Mouse (Mus musculus) small intestine, adult 2 months (tissue): ENCODE results near the gene Nup107. TPM values are rescaled to one million over a fixed set of nuclear protein-coding genes. Genes with fewer than 3 reads are reported as not detected.
"Not testable (repeated sequence)": the region's sequence is repeated elsewhere in the genome, so short reads cannot be mapped to it uniquely, and the experiment has no call there.

ENCODE experiments used
- H3K27ac ChIP-seq: fragments of 200-500 bp; 2 replicates; pipeline ENCODE4 v1.5.1; 2012; ENCODE audit warnings: low read depth, low read length, control low read depth, inconsistent platforms; ENCODE audit not compliant: insufficient read depth
- H3K27me3 ChIP-seq: fragments of 200-500 bp; 2 replicates; pipeline ENCODE4 v1.6.1; 2012; ENCODE audit warnings: mild to moderate bottlenecking, moderate library complexity, low read length, inconsistent platforms; ENCODE audit not compliant: control insufficient read depth, insufficient read depth
- H3K36me3 ChIP-seq: fragments of 200-500 bp; 2 replicates; pipeline ENCODE4 v1.6.1; 2012; ENCODE audit warnings: mild to moderate bottlenecking, low read length, control low read depth, inconsistent platforms; ENCODE audit not compliant: control insufficient read depth, insufficient read depth
- H3K4me1 ChIP-seq: fragments of 200-500 bp; 2 replicates; pipeline ENCODE4 v1.6.1; 2012; ENCODE audit warnings: low read length, inconsistent platforms, mixed read lengths; ENCODE audit not compliant: control insufficient read depth, insufficient read depth, insufficient read length
- H3K4me3 ChIP-seq: fragments of 200-500 bp; 2 replicates; pipeline ENCODE4 v1.5.1; 2012; ENCODE audit warnings: low read depth, mild to moderate bottlenecking, control low read depth, inconsistent platforms, low read length, moderate library complexity
- CTCF ChIP-seq: fragments of 200-500 bp; IDR thresholded peaks from 2 replicates; pipeline ENCODE4 v1.5.1; 2012; ENCODE audit warnings: low read depth, mild to moderate bottlenecking, control low read depth, inconsistent platforms, low read length, moderate library complexity, mixed read lengths; ENCODE audit not compliant: insufficient replicate concordance, insufficient read length; ENCODE audit errors: extremely low read depth
- POLR2A ChIP-seq: fragments of 200-500 bp; IDR thresholded peaks from 2 replicates; pipeline ENCODE4 v1.6.1; 2012; ENCODE audit warnings: low read depth, mild to moderate bottlenecking, control low read depth, inconsistent platforms, low read length, moderate library complexity
- WGBS: fragments of 180-500 bp; shearing (Covaris S2); methylation state at CpG from one replicate; pipeline ENCODE4 v1.1.7; 2018; 5-methylcytosine and 5-hydroxymethylcytosine counted together
- polyA plus RNA-seq: library from polyadenylated mRNA; depleted of rRNA; stranded (reverse); fragments of >200 nt; gene quantifications from 2 replicates; pipeline ENCODE4 v1.2.3, GENCODE M21; 2012

Nup107 gene
- polyA plus RNA-seq, 1 experiment, result 3.1 TPM

DNA sequence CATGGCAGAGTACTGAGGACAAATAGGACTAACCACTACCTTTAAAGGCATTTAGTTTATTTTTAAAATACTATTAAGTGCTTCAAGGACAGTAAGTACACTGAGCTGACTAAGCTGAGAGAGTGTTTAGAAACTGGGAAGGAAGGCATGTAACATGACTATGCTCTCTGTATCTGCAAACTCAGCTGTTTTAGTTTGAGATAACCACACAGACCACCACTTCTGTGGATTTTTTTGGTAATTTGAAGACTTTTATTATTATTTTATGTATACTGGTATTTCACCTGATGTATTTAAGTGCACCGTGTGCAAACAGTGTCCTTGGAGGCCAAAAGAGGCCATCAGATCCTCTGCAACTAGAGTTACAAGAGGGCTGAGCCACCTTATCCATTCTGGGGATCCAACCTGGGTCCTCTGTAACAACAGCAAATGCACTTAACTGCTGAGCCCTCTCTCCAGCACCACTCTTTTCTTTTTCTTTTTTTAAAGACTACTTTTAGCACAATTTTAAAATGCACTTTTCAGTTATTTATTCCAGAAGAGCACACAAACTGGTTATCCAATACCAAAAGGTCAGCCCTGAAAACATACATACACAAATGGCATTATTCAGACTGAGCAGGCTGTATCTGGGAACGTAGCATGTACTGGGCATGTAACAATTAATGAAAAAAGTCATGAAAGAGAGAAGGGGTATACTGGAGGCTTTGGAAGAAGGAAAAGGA is 85.2 kb downstream of the Nup107 start:
- no peak for TF ChIP-seq POLR2A
- Histone ChIP-seq H3K27ac (no peak overlapping the region), H3K4me1 (peaks cover 4% of the 10 kb centered on the region; the same call in 1 of the 2 replicates), H3K36me3 (peaks cover 37% of the 10 kb centered on the region), H3K4me3 (no peak overlapping the region), H3K27me3 (no peaks in the 10 kb centered on the region)
- 89% methylated on average over 2 of the region's 2 CpGs for WGBS

DNA sequence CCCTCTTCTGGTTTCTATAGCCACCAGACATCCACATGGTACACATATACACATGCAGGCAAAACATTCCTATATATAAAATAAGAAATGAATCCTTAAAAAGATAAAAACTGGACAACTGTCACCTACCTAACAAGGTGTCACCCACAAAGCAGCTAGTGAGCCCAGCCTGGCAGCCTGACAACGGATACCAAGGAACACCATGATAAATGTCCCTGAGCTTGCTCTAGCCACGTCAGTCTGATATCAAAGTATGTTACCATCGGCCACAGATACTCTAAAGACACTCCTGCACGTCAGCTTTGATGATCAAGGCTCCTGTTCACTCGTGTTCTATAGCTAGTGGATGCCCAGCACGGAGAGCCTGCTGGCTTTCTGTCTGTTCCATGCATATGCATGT is 86.1 kb downstream of the Nup107 start:
- H3K4me1 ChIP-seq, result peaks cover 4% of the 10 kb centered on the region; the same call in 1 of the 2 replicates
- WGBS, result 79% methylated on average over 6 of the region's 6 CpGs
- TF ChIP-seq POLR2A (no peak), CTCF (no peak)
- no peak overlapping the region for H3K27ac ChIP-seq
- H3K4me3 ChIP-seq, result no peak overlapping the region
- no peaks in the 10 kb centered on the region for H3K27me3 ChIP-seq
- peaks cover 44% of the 10 kb centered on the region for H3K36me3 ChIP-seq

DNA sequence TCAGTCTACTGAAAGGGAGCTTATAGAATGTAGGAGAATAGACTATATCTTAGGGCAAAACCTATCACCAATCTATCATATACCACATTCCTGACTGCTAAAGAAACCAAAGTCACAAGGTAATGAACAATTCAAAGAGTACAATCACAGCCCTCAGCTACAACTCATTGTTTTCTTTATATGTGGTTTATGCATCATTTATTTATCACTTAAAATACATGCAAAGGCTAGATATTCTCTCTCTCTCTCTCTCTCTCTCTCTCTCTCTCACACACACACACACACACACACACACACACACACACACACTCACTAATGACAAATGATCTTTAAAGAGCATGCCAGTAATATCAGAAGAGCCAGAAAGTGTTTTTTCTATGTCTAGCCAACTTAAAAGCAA is 86.7 kb downstream of the Nup107 start:
- Histone ChIP-seq H3K36me3 (peaks cover 49% of the 10 kb centered on the region), H3K27me3 (no peaks in the 10 kb centered on the region)

GRCm38 (mm10) chr10:117704964-117705335 is 87.6 kb downstream of the Nup107 start:
- H3K27me3 ChIP-seq, result no peaks in the 10 kb centered on the region
- no peak overlapping the region for H3K27ac ChIP-seq
- no peak for TF ChIP-seq POLR2A
- no peak for TF ChIP-seq CTCF
- peaks cover 4% of the 10 kb centered on the region; the same call in 1 of the 2 replicates for H3K4me1 ChIP-seq
- WGBS, result 95% methylated on average over 6 of the region's 6 CpGs
- H3K4me3 ChIP-seq, result no peak overlapping the region
- H3K36me3 ChIP-seq, result peaks cover 54% of the 10 kb centered on the region

More for the DNA sequence above, 86.7 kb downstream of the Nup107 start:
- Histone ChIP-seq H3K4me1 (peaks cover 4% of the 10 kb centered on the region; the same call in 1 of the 2 replicates), H3K27ac (no peak overlapping the region), H3K4me3 (no peak overlapping the region)
- no peak for TF ChIP-seq CTCF
- TF ChIP-seq POLR2A, result no peak

- peaks cover 59% of the 10 kb centered on the region for H3K36me3 ChIP-seq
- not testable (repeated sequence) for H3K27ac ChIP-seq, H3K4me1 ChIP-seq, H3K4me3 ChIP-seq, H3K27me3 ChIP-seq
- 97% methylated on average over 6 of the region's 6 CpGs for WGBS
These were observed 88.1 kb downstream of the Nup107 start for GRCm38 (mm10) chr10:117704314-117704963.

- Histone ChIP-seq H3K27ac (no peak overlapping the region), H3K4me1 (no peaks in the 10 kb centered on the region; the same call in 1 of the 2 replicates), H3K36me3 (peaks cover 66% of the 10 kb centered on the region), H3K27me3 (no peaks in the 10 kb centered on the region), H3K4me3 (no peak overlapping the region)
- 64% methylated on average over 3 of the region's 3 CpGs for WGBS
- TF ChIP-seq POLR2A (no peak), CTCF (no peak)
These were observed 89.0 kb downstream of the Nup107 start for GRCm38 (mm10) chr10:117703506-117703905.

DNA sequence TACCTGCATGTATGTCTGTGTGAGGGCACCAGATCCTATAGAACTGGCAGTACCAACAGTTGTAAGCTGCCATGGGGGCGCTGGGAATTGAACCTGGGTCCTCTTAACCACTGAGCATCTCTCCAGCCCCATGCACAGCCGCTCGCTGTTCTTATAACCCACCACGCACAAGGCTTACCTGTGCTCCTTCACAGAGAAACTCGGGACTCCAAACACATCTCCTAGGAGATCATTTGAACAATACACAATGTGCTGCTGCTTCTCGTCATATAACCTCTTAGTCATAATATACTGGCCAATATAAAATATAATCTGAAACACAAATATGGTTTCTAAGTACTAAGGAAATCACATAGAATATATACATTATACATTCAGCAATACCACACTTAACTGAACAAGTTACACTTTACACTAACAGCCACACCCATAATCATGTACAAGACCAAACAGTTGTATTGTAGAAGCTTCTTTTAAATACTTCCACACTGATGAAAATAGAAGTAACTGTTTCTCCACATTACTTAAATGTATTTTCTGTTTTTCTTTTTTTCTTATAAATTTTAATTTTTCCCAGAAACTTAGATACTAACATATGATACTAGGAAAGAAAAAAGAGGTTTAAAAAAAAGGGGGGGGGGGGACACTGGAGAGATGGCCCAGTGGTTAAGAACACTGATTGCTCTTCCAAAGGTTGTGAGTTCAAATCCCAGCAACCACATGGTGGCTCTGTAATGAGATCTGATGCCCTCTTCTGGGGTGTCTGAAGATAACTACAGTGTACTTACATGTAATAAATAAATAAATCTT is 90.3 kb downstream of the Nup107 start:
- Histone ChIP-seq H3K27ac (no peak overlapping the region), H3K4me1 (no peaks in the 10 kb centered on the region; the same call in 1 of the 2 replicates), H3K4me3 (no peak overlapping the region), H3K36me3 (peaks cover 76% of the 10 kb centered on the region), H3K27me3 (no peaks in the 10 kb centered on the region)
- TF ChIP-seq POLR2A (no peak), CTCF (no peak)
- 94% methylated on average over 6 of the region's 6 CpGs for WGBS
